Mouse (Mus musculus) neutrophil, adult 83 days (primary cell): ENCODE data around the gene Tspan8. TPM values are rescaled to one million over a fixed set of nuclear protein-coding genes. Genes with fewer than 3 reads are reported as not detected.

Experiments
- total RNA-seq, 2 experiments: library from RNA; stranded (reverse); gene quantifications; one replicate each; pipeline ENCODE4 v1.2.4; 2023

Gene Tspan8
- 1 to 10 TPM; 2.7 to 7.1 TPM for total RNA-seq

DNA sequence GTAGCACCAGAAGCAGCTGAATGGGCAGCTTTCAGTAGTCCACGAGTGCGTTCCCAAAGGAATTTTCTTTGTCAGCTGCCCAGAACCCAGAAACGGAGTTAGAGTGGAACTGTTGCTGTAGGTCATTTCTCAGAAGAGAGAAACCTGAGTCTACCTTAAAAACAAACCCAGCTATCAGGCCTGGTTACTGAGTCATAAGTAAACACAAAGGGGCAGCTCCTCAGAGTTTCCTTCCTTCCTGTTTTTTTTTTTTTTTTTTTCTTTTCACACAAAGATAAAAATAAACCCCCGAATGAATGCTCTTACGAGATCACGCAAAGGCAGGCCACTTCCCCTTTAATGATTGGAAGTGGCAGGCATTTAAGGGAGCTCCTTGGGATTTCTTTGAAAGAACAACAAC is at the start of gene Tspan8:
Gene Tspan8, plus strand, starts transcription at position 322 of the 400 bp plus-strand sequence.

Other genes with a start within 250 kb of the Tspan8 start
- gene A930009A15Rik, start 246.8 kb upstream of the Tspan8 start, total RNA-seq = not detected
- gene Lgr5, start 229.1 kb upstream of the Tspan8 start, total RNA-seq = under 1 TPM; 0.13 to 0.50 TPM
- 1 to 10 TPM; 1.5 to 1.7 TPM for gene Ptprr, start 201.4 kb downstream of the Tspan8 start, total RNA-seq